Mouse (Mus musculus): ENCODE data around the gene Acot7.

DNA sequence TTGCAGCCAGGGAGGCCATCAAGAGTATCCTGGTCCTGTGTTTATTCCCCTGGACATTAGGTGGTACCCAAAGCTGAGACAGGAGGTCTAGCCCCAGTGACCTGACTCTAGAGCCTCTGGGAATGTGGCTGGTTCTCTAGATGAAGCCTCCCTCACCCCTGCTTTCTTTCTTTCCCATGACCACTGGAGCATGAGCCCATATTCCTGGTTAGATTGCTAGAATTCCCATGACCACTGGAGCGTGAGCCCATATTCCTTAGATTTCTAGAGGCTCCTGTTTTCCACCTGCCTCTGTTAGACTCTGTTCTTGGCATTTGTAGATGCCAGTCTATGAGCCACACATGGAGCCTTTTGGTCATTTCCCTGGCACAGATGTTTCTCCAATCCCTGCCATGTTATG, 24.5 kb downstream of the Acot7 start:
- no peak for TF ChIP-seq CTCF (IDR thresholded peaks at IDR 0.05; ENCODE audit: low read depth)
- no peak for TF ChIP-seq EP300 (IDR thresholded peaks at IDR 0.05; ENCODE audit: low read depth)
